Mouse (Mus musculus): ENCODE data around the gene Gh. TPM values are rescaled to one million over a fixed set of nuclear protein-coding genes. Genes with fewer than 3 reads are reported as not detected.
"Not testable (repeated sequence)": the region's sequence is repeated elsewhere in the genome, so short reads cannot be mapped to it uniquely, and the experiment has no call there.

Gh gene
- polyA plus RNA-seq (2015; fragmentation: Nextera tagmentation; extraction: Ambion mirVana), result not detected in 2 replicates

DNA sequence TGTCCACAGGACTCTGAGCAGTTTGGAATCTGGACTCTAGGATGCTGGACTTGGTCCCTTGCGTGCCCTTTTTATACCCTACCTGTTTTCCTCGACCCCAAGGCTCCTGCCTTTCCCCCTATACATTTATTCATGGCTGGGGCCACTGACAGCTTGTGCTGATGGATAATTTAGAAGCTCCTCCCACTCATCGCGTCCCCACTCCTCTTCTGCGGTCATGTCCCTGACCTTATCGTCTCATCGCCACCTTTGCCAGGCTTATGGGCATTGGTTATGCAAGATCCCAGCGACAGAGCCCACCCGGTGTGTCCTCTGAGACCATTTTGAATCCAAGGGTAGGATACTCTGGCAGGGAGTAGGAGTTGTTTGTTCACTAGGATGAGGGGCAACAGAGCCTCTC, at the start of gene Gh:
Gh (minus strand) TSS at position 101 of the 400 bp plus-strand sequence.
- H3K4me1 ChIP-seq (replicated peaks; ENCODE audit: control insufficient read depth, insufficient read depth), result no peaks in the 10 kb centered on the region
- H3K4me2 ChIP-seq (replicated peaks; ENCODE audit: low read depth), result no peak within 1 kb of the TSS
- TF ChIP-seq CTCF (IDR thresholded peaks at IDR 0.05; ENCODE audit: low read depth) (no peak), EP300 (optimal IDR thresholded peaks at IDR 0.05) (no peak)
- H3K27ac ChIP-seq (replicated peaks), result no peak within 1 kb of the TSS
- no peaks in the 10 kb centered on the region for H3K36me3 ChIP-seq (ENCODE audit: control insufficient read depth, insufficient read depth, low read length)
- H3K9me3 ChIP-seq (ENCODE audit: control insufficient read depth, low read length), result no peaks in the 10 kb centered on the region
- no peak for DNase-seq (ENCODE audit: low spot score)
- H3K9ac ChIP-seq (ENCODE audit: low read length), result no peak within 1 kb of the TSS
- no peaks in the 10 kb centered on the region for H3K27me3 ChIP-seq (ENCODE audit: control insufficient read depth, insufficient read depth, low read length)
- H3K4me3 ChIP-seq (ENCODE audit: low read depth, low read length), result no peak within 1 kb of the TSS
- no peak for ATAC-seq (ENCODE audit: low FRiP score, low TSS enrichment)
- 77% methylated on average over 9 of the region's 9 CpGs for WGBS

DNA sequence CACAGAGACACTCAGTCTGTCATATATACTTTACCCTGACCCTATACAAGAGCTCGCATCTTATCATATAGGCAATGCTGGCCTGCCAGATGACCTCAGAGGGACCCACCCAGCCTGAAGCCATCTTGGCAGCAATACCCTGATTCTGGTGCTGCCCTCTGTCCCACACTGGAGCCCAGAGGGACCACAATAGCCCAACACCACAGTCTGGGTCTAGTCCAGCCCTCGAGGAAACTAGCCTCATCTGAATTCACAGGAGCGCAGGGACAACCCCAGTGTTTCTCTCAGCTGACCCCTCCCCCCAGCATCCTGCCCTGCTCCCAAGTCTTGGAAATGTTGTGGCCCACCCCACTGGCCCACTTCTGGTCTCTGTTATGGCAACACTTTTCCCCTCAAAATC, 49.6 kb upstream of the Gh start:
- ATAC-seq (ENCODE audit: low FRiP score, low TSS enrichment) (peak; percentile 33; the same call in 1 of the 2 replicates), DNase-seq (ENCODE audit: low spot score) (no peak)
- Histone ChIP-seq H3K4me2 (replicated peaks; ENCODE audit: low read depth) (no peak overlapping the region), H3K27me3 (ENCODE audit: control insufficient read depth, insufficient read depth, low read length) (no peaks in the 10 kb centered on the region), H3K9ac (ENCODE audit: low read length) (no peak overlapping the region), H3K4me1 (replicated peaks; ENCODE audit: control insufficient read depth, insufficient read depth) (no peaks in the 10 kb centered on the region), H3K27ac (replicated peaks) (no peak overlapping the region), H3K4me3 (ENCODE audit: low read depth, low read length) (no peak overlapping the region), H3K9me3 (ENCODE audit: control insufficient read depth, low read length) (no peaks in the 10 kb centered on the region), H3K36me3 (ENCODE audit: control insufficient read depth, insufficient read depth, low read length) (no peaks in the 10 kb centered on the region)
- TF ChIP-seq EP300 (optimal IDR thresholded peaks at IDR 0.05), result no peak
- TF ChIP-seq CTCF (IDR thresholded peaks at IDR 0.05; ENCODE audit: low read depth), result no peak
- 58% methylated on average over 3 of the region's 3 CpGs for WGBS

DNA sequence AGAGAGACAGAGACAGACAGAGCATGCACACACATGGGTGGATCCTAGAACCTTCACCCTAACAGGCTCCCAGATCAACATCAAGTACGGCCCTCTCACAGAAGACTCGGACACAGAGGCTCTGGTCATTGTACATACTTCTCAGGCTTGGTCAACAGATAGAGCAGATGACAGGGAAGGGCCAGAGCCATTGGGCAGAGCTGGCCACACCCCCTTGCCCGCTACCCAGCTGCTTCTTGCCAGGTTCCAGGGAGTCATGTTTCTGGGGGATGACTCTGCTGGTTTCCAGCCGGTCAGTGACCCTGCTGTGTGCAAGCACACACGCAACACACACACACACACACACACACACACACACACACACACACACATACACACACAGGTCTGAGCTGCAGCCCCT, 49.2 kb upstream of the Gh start:
- H3K4me2 ChIP-seq (replicated peaks; ENCODE audit: low read depth), result no peak overlapping the region
- H3K4me1 ChIP-seq (replicated peaks; ENCODE audit: control insufficient read depth, insufficient read depth), result no peaks in the 10 kb centered on the region
- WGBS, result 42% methylated on average over 5 of the region's 5 CpGs
- no peaks in the 10 kb centered on the region for H3K36me3 ChIP-seq (ENCODE audit: control insufficient read depth, insufficient read depth, low read length)
- peak; percentile 47; the same call in 1 of the 2 replicates for ATAC-seq (ENCODE audit: low FRiP score, low TSS enrichment)
- no peaks in the 10 kb centered on the region for H3K9me3 ChIP-seq (ENCODE audit: control insufficient read depth, low read length)
- no peak overlapping the region for H3K4me3 ChIP-seq (ENCODE audit: low read depth, low read length)
- H3K27ac ChIP-seq (replicated peaks), result no peak overlapping the region
- no peaks in the 10 kb centered on the region for H3K27me3 ChIP-seq (ENCODE audit: control insufficient read depth, insufficient read depth, low read length)
- no peak for TF ChIP-seq CTCF (IDR thresholded peaks at IDR 0.05; ENCODE audit: low read depth)
- TF ChIP-seq EP300 (optimal IDR thresholded peaks at IDR 0.05), result no peak
- no peak for DNase-seq (ENCODE audit: low spot score)
- H3K9ac ChIP-seq (ENCODE audit: low read length), result no peak overlapping the region

DNA sequence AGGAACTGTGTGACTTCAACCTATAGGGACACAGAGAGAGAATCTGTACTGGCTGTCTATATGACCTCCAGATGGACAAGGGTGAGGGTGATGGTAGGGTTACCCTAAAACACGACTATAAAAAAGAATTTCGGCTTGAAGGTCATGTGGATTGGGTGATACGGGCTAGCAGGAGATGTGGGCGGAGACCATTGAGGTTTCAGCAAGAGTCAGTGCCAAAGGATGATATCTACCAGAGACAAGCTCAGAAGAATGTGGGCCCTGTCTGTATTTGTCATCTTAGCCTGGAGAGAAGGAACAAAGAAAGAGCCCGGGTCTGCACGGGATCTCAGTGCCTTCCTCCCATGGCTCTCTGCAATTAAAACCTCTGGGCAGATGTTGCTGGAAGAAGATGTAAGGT, 48.1 kb upstream of the Gh start:
- Histone ChIP-seq H3K4me2 (replicated peaks; ENCODE audit: low read depth) (no peak overlapping the region), H3K9ac (ENCODE audit: low read length) (no peak overlapping the region), H3K4me3 (ENCODE audit: low read depth, low read length) (no peak overlapping the region), H3K4me1 (replicated peaks; ENCODE audit: control insufficient read depth, insufficient read depth) (no peaks in the 10 kb centered on the region), H3K9me3 (ENCODE audit: control insufficient read depth, low read length) (no peaks in the 10 kb centered on the region), H3K36me3 (ENCODE audit: control insufficient read depth, insufficient read depth, low read length) (no peaks in the 10 kb centered on the region), H3K27ac (replicated peaks) (no peak overlapping the region), H3K27me3 (ENCODE audit: control insufficient read depth, insufficient read depth, low read length) (no peaks in the 10 kb centered on the region)
- no peak for TF ChIP-seq CTCF (IDR thresholded peaks at IDR 0.05; ENCODE audit: low read depth)
- no peak for TF ChIP-seq EP300 (optimal IDR thresholded peaks at IDR 0.05)
- 76% methylated on average over 6 of the region's 6 CpGs for WGBS
- DNase-seq (ENCODE audit: low spot score) (no peak), ATAC-seq (ENCODE audit: low FRiP score, low TSS enrichment) (no peak)

DNA sequence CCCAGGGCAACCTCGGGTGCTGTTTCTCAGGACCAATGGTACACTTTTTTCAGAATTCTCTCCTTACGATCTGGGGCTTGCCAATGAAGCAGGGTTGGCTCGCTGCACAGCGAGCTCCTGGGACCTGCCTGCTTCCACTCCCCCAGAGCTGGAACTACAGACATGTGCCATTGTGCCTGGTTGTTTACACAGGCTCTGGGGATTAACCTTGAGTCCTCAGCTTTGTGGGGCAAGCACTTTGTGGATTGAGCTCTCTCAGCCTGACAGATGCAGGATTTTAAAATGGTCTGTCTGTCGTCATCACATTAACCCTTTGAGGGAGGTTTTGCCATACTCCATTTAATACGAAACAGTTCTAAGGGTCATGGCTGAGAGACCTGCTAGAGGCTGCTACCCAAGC, 43.2 kb upstream of the Gh start:
- H3K27me3 ChIP-seq (ENCODE audit: control insufficient read depth, insufficient read depth, low read length), result no peaks in the 10 kb centered on the region
- H3K4me3 ChIP-seq (ENCODE audit: low read depth, low read length), result no peak overlapping the region
- H3K36me3 ChIP-seq (ENCODE audit: control insufficient read depth, insufficient read depth, low read length), result no peaks in the 10 kb centered on the region
- no peak for TF ChIP-seq EP300 (optimal IDR thresholded peaks at IDR 0.05)
- TF ChIP-seq CTCF (IDR thresholded peaks at IDR 0.05; ENCODE audit: low read depth), result no peak
- no peaks in the 10 kb centered on the region for H3K9me3 ChIP-seq (ENCODE audit: control insufficient read depth, low read length)
- no peaks in the 10 kb centered on the region for H3K4me1 ChIP-seq (replicated peaks; ENCODE audit: control insufficient read depth, insufficient read depth)
- H3K9ac ChIP-seq (ENCODE audit: low read length), result no peak overlapping the region
- H3K4me2 ChIP-seq (replicated peaks; ENCODE audit: low read depth), result no peak overlapping the region
- H3K27ac ChIP-seq (replicated peaks), result no peak overlapping the region
- no peak for DNase-seq (ENCODE audit: low spot score)
- WGBS, result 27% methylated on average over 6 of the region's 6 CpGs
- no peak for ATAC-seq (ENCODE audit: low FRiP score, low TSS enrichment)

DNA sequence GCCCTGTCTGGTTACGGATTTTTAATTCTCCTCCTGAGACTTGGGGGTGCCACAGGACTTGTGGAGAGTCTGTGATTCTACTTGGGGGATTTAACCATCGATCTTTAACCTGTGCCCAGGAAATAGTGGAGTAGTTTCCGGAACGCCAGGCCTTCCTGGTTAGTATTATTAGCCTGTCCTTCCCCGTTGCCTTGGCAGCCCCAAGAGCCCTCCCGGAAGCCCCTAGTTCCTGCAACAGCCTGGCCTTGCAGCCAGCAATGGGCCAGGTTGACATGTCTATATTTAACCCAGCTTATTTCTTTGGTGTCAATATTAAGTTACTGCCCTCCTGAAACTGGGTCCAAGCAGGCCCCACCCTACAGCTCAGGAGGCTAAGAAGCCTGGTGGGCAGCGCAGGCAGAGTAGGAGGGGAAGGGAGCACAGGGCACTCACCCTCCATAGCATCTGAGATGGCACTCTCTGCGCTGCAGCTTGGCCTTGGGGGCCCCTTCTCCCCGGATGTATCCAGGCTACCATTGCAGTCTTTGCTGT, 39.4 kb upstream of the Gh start:
- no peak overlapping the region for H3K27ac ChIP-seq (replicated peaks)
- no peaks in the 10 kb centered on the region for H3K9me3 ChIP-seq (ENCODE audit: control insufficient read depth, low read length)
- WGBS, result 76% methylated on average over 9 of the region's 9 CpGs
- ATAC-seq (ENCODE audit: low FRiP score, low TSS enrichment), result no peak
- no peak overlapping the region for H3K9ac ChIP-seq (ENCODE audit: low read length)
- H3K4me2 ChIP-seq (replicated peaks; ENCODE audit: low read depth), result no peak overlapping the region
- no peaks in the 10 kb centered on the region for H3K36me3 ChIP-seq (ENCODE audit: control insufficient read depth, insufficient read depth, low read length)
- DNase-seq (ENCODE audit: low spot score), result no peak
- no peak overlapping the region for H3K4me3 ChIP-seq (ENCODE audit: low read depth, low read length)
- no peaks in the 10 kb centered on the region for H3K4me1 ChIP-seq (replicated peaks; ENCODE audit: control insufficient read depth, insufficient read depth)
- no peaks in the 10 kb centered on the region for H3K27me3 ChIP-seq (ENCODE audit: control insufficient read depth, insufficient read depth, low read length)
- TF ChIP-seq EP300 (optimal IDR thresholded peaks at IDR 0.05) (no peak), CTCF (IDR thresholded peaks at IDR 0.05; ENCODE audit: low read depth) (no peak)

DNA sequence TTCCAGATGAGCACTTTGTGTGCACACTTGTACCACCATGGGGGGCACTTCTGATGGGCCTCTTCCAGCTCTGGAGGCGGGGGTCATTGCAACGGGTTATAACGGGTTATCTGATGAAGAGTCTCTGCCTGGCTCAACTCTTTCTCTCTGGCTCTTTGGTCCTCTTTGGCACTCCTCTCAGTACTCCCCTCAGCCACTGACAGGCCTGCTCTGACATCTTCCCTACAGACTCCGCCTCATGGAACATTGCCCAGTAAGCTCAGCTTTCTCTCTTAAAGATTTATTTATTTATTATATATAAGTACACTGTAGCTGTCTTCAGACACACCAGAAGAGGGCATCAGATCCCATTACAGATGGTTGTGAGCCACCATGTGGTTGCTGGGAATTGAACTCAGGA, 37.7 kb upstream of the Gh start:
- H3K9me3 ChIP-seq (ENCODE audit: control insufficient read depth, low read length); H3K27ac ChIP-seq (replicated peaks); DNase-seq (ENCODE audit: low spot score); ATAC-seq (ENCODE audit: low FRiP score, low TSS enrichment); H3K4me1 ChIP-seq (replicated peaks; ENCODE audit: control insufficient read depth, insufficient read depth); H3K36me3 ChIP-seq (ENCODE audit: control insufficient read depth, insufficient read depth, low read length); H3K9ac ChIP-seq (ENCODE audit: low read length); H3K4me2 ChIP-seq (replicated peaks; ENCODE audit: low read depth); H3K4me3 ChIP-seq (ENCODE audit: low read depth, low read length); H3K27me3 ChIP-seq (ENCODE audit: control insufficient read depth, insufficient read depth, low read length): not testable (repeated sequence)
- WGBS, result 85% methylated on average over 4 of the region's 4 CpGs

All from stomach, postnatal 0 days (tissue).